Mouse (Mus musculus) embryonic facial prominence, embryonic 11.5 days (tissue): ENCODE data around the gene Nlrx1. TPM values are rescaled to one million over a fixed set of nuclear protein-coding genes. Genes with fewer than 3 reads are reported as not detected.

Experiments
- ATAC-seq: fragments of 200-750 bp; cut with Nextera tagmentation; replicated peaks from 2 replicates; pipeline ENCODE4 v1.8.0; 2017; ENCODE audit warnings: low read depth; ENCODE audit not compliant: insufficient number of reproducible peaks, low FRiP score, low TSS enrichment
- DNase-seq: peaks from one replicate; pipeline ENCODE4 v3.0.0-alpha.2; 2015; ENCODE audit warnings: low spot score
- H3K27ac ChIP-seq: fragments of 300-500 bp; sonication (generic); replicated peaks from 2 replicates; pipeline ENCODE4 v1.5.1; 2014; ENCODE audit warnings: mild to moderate bottlenecking, low read depth, low read length, control low read depth
- H3K27me3 ChIP-seq: fragments of 300-500 bp; sonication (generic); 2 replicates; pipeline ENCODE4 v1.6.1; 2014; ENCODE audit warnings: mild to moderate bottlenecking, low read length, moderate library complexity, mixed read lengths; ENCODE audit not compliant: control insufficient read depth, insufficient read depth
- H3K36me3 ChIP-seq: fragments of 300-500 bp; sonication (generic); replicated peaks from 2 replicates; pipeline ENCODE4 v1.6.1; 2014; ENCODE audit warnings: low read depth, mild to moderate bottlenecking, low read length, moderate library complexity, mixed read lengths; ENCODE audit not compliant: control insufficient read depth, insufficient read depth
- H3K4me1 ChIP-seq: fragments of 300-500 bp; sonication (generic); 2 replicates; pipeline ENCODE4 v1.6.1; 2014; ENCODE audit warnings: low read length, mixed read lengths; ENCODE audit not compliant: control insufficient read depth, insufficient read depth
- H3K4me2 ChIP-seq: fragments of 300-500 bp; sonication (generic); 2 replicates; pipeline ENCODE4 v1.6.1; 2014; ENCODE audit warnings: low read depth, mild to moderate bottlenecking, control low read depth, low read length, moderate library complexity
- H3K4me3 ChIP-seq: fragments of 300-500 bp; sonication (generic); 2 replicates; pipeline ENCODE4 v1.5.1; 2014; ENCODE audit warnings: low read depth, low read length, control low read depth
- H3K9ac ChIP-seq: fragments of 300-500 bp; sonication (generic); replicated peaks from 2 replicates; pipeline ENCODE4 v1.6.1; 2014; ENCODE audit warnings: mild to moderate bottlenecking, control low read depth, low read length
- H3K9me3 ChIP-seq: fragments of 300-500 bp; sonication (generic); replicated peaks from 2 replicates; pipeline ENCODE4 v1.6.1; 2016; ENCODE audit warnings: mild to moderate bottlenecking, low read length, inconsistent platforms, mixed read lengths; ENCODE audit not compliant: control insufficient read depth
- WGBS: fragments of 180-500 bp; shearing (Covaris S2); extraction: QIAGEN DNeasy Blood & Tissue Kit; methylation state at CpG from one replicate; pipeline ENCODE4 v1.1.7; 2014; 5-methylcytosine and 5-hydroxymethylcytosine counted together
- polyA plus RNA-seq: library from polyadenylated mRNA; unstranded; fragments of >200 nt; fragmentation: Nextera tagmentation; extraction: Ambion mirVana; gene quantifications from 2 replicates; pipeline ENCODE4 v1.2.1, GENCODE M21; 2014

Gene Nlrx1
- polyA plus RNA-seq, 1 experiment from 2014 or later: 2.6 TPM

GRCm38 (mm10) chr9:44287401-44288075 lies 19.1 kb upstream of the Nlrx1 start:
- DNase-seq (peak; percentile 42), ATAC-seq (peak; percentile 58)
- WGBS: under 1% methylated on average over 47 of the region's 47 CpGs
- H3K27me3 ChIP-seq: peaks cover 7% of the 10 kb centered on the region
- H3K4me1 ChIP-seq: no peaks in the 10 kb centered on the region; the same call in 1 of the 2 replicates
- no peaks in the 10 kb centered on the region for H3K36me3 ChIP-seq
- peak overlapping the region; percentile 58 for H3K4me3 ChIP-seq
- H3K9ac ChIP-seq: peak overlapping the region; percentile 70
- H3K4me2 ChIP-seq: peak overlapping the region; percentile 97
- no peaks in the 10 kb centered on the region for H3K9me3 ChIP-seq
- H3K27ac ChIP-seq: no peak overlapping the region

- 5% methylated on average over 11 of the region's 11 CpGs for WGBS
- Histone ChIP-seq H3K4me1 (no peaks in the 10 kb centered on the region; the same call in 1 of the 2 replicates), H3K4me2 (peak overlapping the region; percentile 97), H3K27ac (no peak overlapping the region), H3K4me3 (peak overlapping the region; percentile 58), H3K27me3 (peaks cover 7% of the 10 kb centered on the region), H3K9ac (peak overlapping the region; percentile 70), H3K9me3 (no peaks in the 10 kb centered on the region), H3K36me3 (no peaks in the 10 kb centered on the region)
- ATAC-seq: no peak; the same call in 1 of the 2 replicates
- DNase-seq: no peak
Measured at GRCm38 (mm10) chr9:44287003-44287400, 18.6 kb upstream of the Nlrx1 start.

- H3K36me3 ChIP-seq: no peaks in the 10 kb centered on the region
- H3K4me1 ChIP-seq: no peaks in the 10 kb centered on the region; the same call in 1 of the 2 replicates
- H3K27me3 ChIP-seq: peaks cover 7% of the 10 kb centered on the region
- H3K9me3 ChIP-seq: no peaks in the 10 kb centered on the region
- H3K27ac ChIP-seq: no peak overlapping the region
- no peak for ATAC-seq
- no peak overlapping the region for H3K4me3 ChIP-seq
- H3K9ac ChIP-seq: no peak overlapping the region
- 7% methylated on average over 6 of the region's 6 CpGs for WGBS
- DNase-seq: no peak
- H3K4me2 ChIP-seq: no peak overlapping the region
Measured at GRCm38 (mm10) chr9:44286256-44286850, 18.0 kb upstream of the Nlrx1 start.

GRCm38 (mm10) chr9:44283183-44283582 lies 14.8 kb upstream of the Nlrx1 start:
- no peak overlapping the region for H3K27ac ChIP-seq
- peaks cover 5% of the 10 kb centered on the region for H3K27me3 ChIP-seq
- H3K4me1 ChIP-seq: no peaks in the 10 kb centered on the region
- no peak overlapping the region for H3K4me3 ChIP-seq
- no peak overlapping the region for H3K9ac ChIP-seq
- H3K9me3 ChIP-seq: no peaks in the 10 kb centered on the region
- H3K36me3 ChIP-seq: no peaks in the 10 kb centered on the region
- no peak for DNase-seq
- H3K4me2 ChIP-seq: no peak overlapping the region
- no peak for ATAC-seq
- WGBS: 66% methylated on average over 5 of the region's 5 CpGs

GRCm38 (mm10) chr9:44269973-44270372 lies 1.6 kb upstream of the Nlrx1 start:
- Histone ChIP-seq H3K4me2 (no peak overlapping the region), H3K4me1 (no peaks in the 10 kb centered on the region), H3K27me3 (no peaks in the 10 kb centered on the region), H3K4me3 (no peak overlapping the region), H3K27ac (no peak overlapping the region), H3K36me3 (no peaks in the 10 kb centered on the region), H3K9me3 (no peaks in the 10 kb centered on the region), H3K9ac (no peak overlapping the region)
- ATAC-seq (no peak), DNase-seq (no peak)
- 70% methylated on average over 4 of the region's 4 CpGs for WGBS

GRCm38 (mm10) chr9:44269077-44269476 lies 678 bp upstream of the Nlrx1 start:
- Histone ChIP-seq H3K9ac (no peak overlapping the region), H3K4me1 (no peaks in the 10 kb centered on the region), H3K27me3 (no peaks in the 10 kb centered on the region), H3K4me3 (no peak overlapping the region), H3K36me3 (no peaks in the 10 kb centered on the region), H3K9me3 (no peaks in the 10 kb centered on the region), H3K4me2 (no peak overlapping the region), H3K27ac (no peak overlapping the region)
- DNase-seq (no peak), ATAC-seq (no peak)
- 84% methylated on average over 3 of the region's 3 CpGs for WGBS

- Histone ChIP-seq H3K36me3 (no peaks in the 10 kb centered on the region), H3K27me3 (no peaks in the 10 kb centered on the region), H3K4me3 (peak overlapping the region; percentile 48), H3K4me1 (no peaks in the 10 kb centered on the region), H3K4me2 (peak overlapping the region; percentile 85), H3K9ac (peak overlapping the region; percentile 87), H3K27ac (no peak overlapping the region), H3K9me3 (no peaks in the 10 kb centered on the region)
- DNase-seq (peak; percentile 83), ATAC-seq (peak; percentile 65)
- WGBS: 6% methylated on average over 27 of the region's 28 CpGs
Measured at GRCm38 (mm10) chr9:44268027-44268360, 405 bp downstream of the Nlrx1 start.

- H3K4me1 ChIP-seq: no peaks in the 10 kb centered on the region
- DNase-seq (peak; percentile 21), ATAC-seq (no peak)
- no peaks in the 10 kb centered on the region for H3K9me3 ChIP-seq
- peak overlapping the region; percentile 85 for H3K4me2 ChIP-seq
- peak overlapping the region; percentile 87 for H3K9ac ChIP-seq
- H3K4me3 ChIP-seq: peak overlapping the region; percentile 48
- WGBS: 12% methylated on average over 21 of the region's 23 CpGs
- H3K27me3 ChIP-seq: no peaks in the 10 kb centered on the region
- H3K27ac ChIP-seq: no peak overlapping the region
- no peaks in the 10 kb centered on the region for H3K36me3 ChIP-seq
Measured at GRCm38 (mm10) chr9:44267319-44268026, 926 bp downstream of the Nlrx1 start.
